Mouse (Mus musculus): ENCODE data around the gene Psen2. TPM values are rescaled to one million over a fixed set of nuclear protein-coding genes. Genes with fewer than 3 reads are reported as not detected.

The Psen2 gene
- 20.6 TPM for polyA plus RNA-seq (2021)

DNA sequence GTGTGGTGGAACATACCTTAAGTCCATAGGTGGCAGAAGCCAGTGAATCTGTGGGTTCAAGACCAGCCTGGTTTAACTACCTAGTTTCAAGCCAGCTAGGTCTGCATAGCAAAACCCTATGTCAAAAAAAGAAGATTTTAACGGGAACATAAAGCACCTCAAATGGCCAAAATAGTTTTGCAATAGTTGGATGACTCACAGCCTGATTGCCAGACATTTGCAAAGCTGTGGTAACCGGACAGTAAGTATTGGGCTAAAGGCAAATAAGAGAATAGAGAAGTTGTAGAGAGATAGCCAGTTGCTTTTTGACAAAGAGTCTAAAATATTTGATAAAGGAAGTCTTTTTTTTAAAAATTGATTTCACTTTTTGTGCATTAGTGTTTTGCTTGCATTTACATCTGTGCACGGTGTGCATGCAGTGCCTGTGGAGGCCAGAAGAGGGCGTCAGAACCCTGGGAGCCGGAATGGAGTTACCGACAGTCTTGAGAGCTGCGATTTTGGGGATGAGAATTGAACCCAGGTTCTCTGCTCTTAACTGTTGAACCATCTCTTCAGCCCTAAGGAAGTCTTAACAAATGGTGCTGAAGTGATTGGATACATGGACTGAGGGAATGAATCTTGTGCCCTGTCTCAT is at the start of gene Psen2:
Psen2 (minus strand) TSS at position 75 of the 634 bp plus-strand sequence.
- peak; percentile 79 for TF ChIP-seq CTCF (IDR thresholded peaks at IDR 0.05)
- POLR2A ChIA-PET = interaction anchor here (0.7 kb wide), 1 partner anchor 465 kb away, joined by 3 read pairs; no protein-coding TSS in a partner anchor
- no peaks in the 10 kb centered on the region for H3K27me3 ChIP-seq
- in situ Hi-C loops (cut with MboI; ENCODE audit: low pct_unique_long_range_greater_than_20kb) = no loop called here
- ATAC-seq (no peak), DNase-seq (ENCODE audit: low read depth, low spot score) (no peak)
- CTCF ChIA-PET = interaction anchor here (0.9 to 2.4 kb wide), 4 partner anchors 26 to 171 kb away, joined by 3 to 8 read pairs (median 4); no protein-coding TSS in a partner anchor

DNA sequence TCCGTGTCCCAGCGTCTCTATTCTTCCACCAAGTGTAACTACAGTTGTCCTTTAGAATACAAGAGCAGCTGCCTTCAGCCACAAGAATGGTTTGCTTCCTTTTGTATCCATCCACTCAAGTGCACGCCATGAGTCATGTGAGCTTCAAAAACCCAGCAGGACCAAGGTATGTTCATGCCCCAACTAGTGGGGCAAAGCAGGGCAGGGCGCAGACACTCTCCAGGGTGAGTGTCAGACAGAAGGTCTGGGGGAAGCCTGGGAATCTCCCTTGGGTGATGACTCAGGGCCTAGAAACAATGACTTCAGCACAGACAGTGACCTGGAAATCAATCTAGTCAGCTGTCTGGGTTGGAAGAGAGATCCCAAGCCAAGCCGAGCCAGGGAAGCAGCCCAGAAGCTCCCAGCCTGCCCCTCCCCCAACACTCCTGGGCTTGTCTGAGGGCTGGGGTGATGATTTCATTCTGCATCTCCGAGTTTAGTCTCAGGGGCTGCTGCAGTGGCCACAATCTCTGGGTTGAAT is 49.6 kb upstream of the Psen2 start:
- in situ Hi-C loops (cut with MboI; ENCODE audit: low pct_unique_long_range_greater_than_20kb) = no loop called here
- CTCF ChIA-PET = interaction anchor here (1.9 kb wide), 1 partner anchor 16 kb away, joined by 7 read pairs; no protein-coding TSS in a partner anchor

DNA sequence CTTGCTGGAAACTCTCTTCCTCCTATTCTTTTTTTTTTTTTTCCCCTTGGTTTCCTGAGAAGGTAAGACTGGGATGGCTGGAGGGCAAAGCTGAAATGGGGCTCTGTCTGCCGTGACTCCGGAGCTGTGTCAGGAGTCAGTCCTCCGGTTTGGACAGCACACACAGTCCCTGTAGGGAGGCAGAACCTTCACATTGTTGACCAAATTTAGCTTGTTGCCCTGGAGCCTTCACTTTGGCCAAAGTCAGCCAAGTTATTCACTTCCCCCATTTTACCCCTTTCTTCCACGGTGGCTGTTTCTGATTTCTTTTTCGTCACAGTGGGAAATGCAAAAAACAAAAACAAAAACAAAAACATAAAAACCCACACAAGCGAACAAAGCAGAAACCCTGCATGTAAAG is 49.0 kb upstream of the Psen2 start:
- CTCF ChIA-PET = interaction anchor here (1.9 kb wide), 1 partner anchor 17 kb away, joined by 7 read pairs; no protein-coding TSS in a partner anchor
- TF ChIP-seq CTCF (IDR thresholded peaks at IDR 0.05) = no peak
- no peak for ATAC-seq
- no peak for DNase-seq (ENCODE audit: low read depth, low spot score)
- H3K27me3 ChIP-seq = no peaks in the 10 kb centered on the region
- in situ Hi-C loops (cut with MboI; ENCODE audit: low pct_unique_long_range_greater_than_20kb) = no loop called here
- POLR2A ChIA-PET = no interaction called here

More for the DNA sequence above, 49.6 kb upstream of the Psen2 start:
- DNase-seq (ENCODE audit: low read depth, low spot score) = peak; percentile 93
- ATAC-seq = peak; percentile 91
- POLR2A ChIA-PET = no interaction called here
- no peaks in the 10 kb centered on the region for H3K27me3 ChIP-seq
- TF ChIP-seq CTCF (IDR thresholded peaks at IDR 0.05) = no peak

GRCm38 (mm10) chr1:180308897-180309296 is 45.7 kb upstream of the Psen2 start:
- no peak for ATAC-seq
- no peak for DNase-seq (ENCODE audit: low read depth, low spot score)
- CTCF ChIA-PET = interaction anchor here (1.6 to 2.2 kb wide), 2 partner anchors 11 to 41 kb away, joined by 4 to 6 read pairs; no protein-coding TSS in a partner anchor
- H3K27me3 ChIP-seq = no peaks in the 10 kb centered on the region
- in situ Hi-C loops (cut with MboI; ENCODE audit: low pct_unique_long_range_greater_than_20kb) = no loop called here
- TF ChIP-seq CTCF (IDR thresholded peaks at IDR 0.05) = no peak
- POLR2A ChIA-PET = no interaction called here

DNA sequence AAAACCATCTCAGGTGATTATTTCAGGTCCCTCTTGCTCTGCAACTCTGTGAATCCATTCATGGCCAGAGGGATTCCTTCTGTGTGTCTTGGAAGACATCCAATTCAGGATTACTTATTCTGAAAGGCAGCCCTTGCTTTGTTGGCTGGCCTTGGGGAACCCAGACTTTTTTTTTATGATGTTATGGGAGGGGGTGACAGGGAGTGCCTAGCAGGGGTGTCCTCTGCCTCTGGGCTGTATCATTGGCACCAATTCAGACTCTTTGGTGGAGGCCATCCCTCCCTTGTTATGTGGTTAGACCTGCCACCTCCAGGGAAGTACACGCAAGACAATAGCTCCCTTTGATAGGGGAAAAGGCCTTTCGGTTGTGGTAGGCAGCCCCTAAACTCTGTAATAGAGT is 44.4 kb upstream of the Psen2 start:
- DNase-seq (ENCODE audit: low read depth, low spot score) (peak; percentile 71), ATAC-seq (no peak)
- TF ChIP-seq CTCF (IDR thresholded peaks at IDR 0.05) = no peak
- CTCF ChIA-PET = interaction anchor here (1.0 to 2.2 kb wide), 3 partner anchors 10 to 39 kb away, joined by 3 to 6 read pairs (median 4); no protein-coding TSS in a partner anchor
- POLR2A ChIA-PET = no interaction called here
- in situ Hi-C loops (cut with MboI; ENCODE audit: low pct_unique_long_range_greater_than_20kb) = no loop called here
- H3K27me3 ChIP-seq = no peaks in the 10 kb centered on the region

GRCm38 (mm10) chr1:180306889-180307288 is 43.7 kb upstream of the Psen2 start:
- DNase-seq (ENCODE audit: low read depth, low spot score) = no peak
- CTCF ChIA-PET = interaction anchor here (1.0 to 2.2 kb wide), 4 partner anchors 22 to 111 kb away, joined by 3 to 6 read pairs (median 3); no protein-coding TSS in a partner anchor
- H3K27me3 ChIP-seq = no peaks in the 10 kb centered on the region
- POLR2A ChIA-PET = interaction anchor here (0.9 kb wide), 1 partner anchor 24 kb away, joined by 3 read pairs; no protein-coding TSS in a partner anchor
- ATAC-seq = no peak
- in situ Hi-C loops (cut with MboI; ENCODE audit: low pct_unique_long_range_greater_than_20kb) = no loop called here
- TF ChIP-seq CTCF (IDR thresholded peaks at IDR 0.05) = no peak

- no peak for TF ChIP-seq CTCF (IDR thresholded peaks at IDR 0.05)
- in situ Hi-C loops (cut with MboI; ENCODE audit: low pct_unique_long_range_greater_than_20kb) = no loop called here
- ChIA-PET POLR2A (interaction anchor here (0.6 kb wide), 1 partner anchor 26 kb away, joined by 5 read pairs; no protein-coding TSS in a partner anchor), CTCF (interaction anchor here (1.4 kb wide), 1 partner anchor 35 kb away, joined by 3 read pairs; no protein-coding TSS in a partner anchor)
- DNase-seq (ENCODE audit: low read depth, low spot score) (no peak), ATAC-seq (no peak)
- H3K27me3 ChIP-seq = no peaks in the 10 kb centered on the region
Measured at GRCm38 (mm10) chr1:180303600-180303999, 40.4 kb upstream of the Psen2 start.

- in situ Hi-C loops (cut with MboI; ENCODE audit: low pct_unique_long_range_greater_than_20kb) = no loop called here
- DNase-seq (ENCODE audit: low read depth, low spot score) (no peak), ATAC-seq (no peak)
- TF ChIP-seq CTCF (IDR thresholded peaks at IDR 0.05) = no peak
- H3K27me3 ChIP-seq = no peaks in the 10 kb centered on the region
- ChIA-PET POLR2A (interaction anchor here (0.6 kb wide), 1 partner anchor 27 kb away, joined by 5 read pairs; no protein-coding TSS in a partner anchor), CTCF (no interaction called here)
Measured at GRCm38 (mm10) chr1:180302253-180303120, 39.2 kb upstream of the Psen2 start.

- no peak for TF ChIP-seq CTCF (IDR thresholded peaks at IDR 0.05)
- ATAC-seq (no peak), DNase-seq (ENCODE audit: low read depth, low spot score) (no peak)
- ChIA-PET POLR2A (no interaction called here), CTCF (interaction anchor here (1.2 kb wide), 1 partner anchor 13 kb away, joined by 3 read pairs; no protein-coding TSS in a partner anchor)
- no peaks in the 10 kb centered on the region for H3K27me3 ChIP-seq
- in situ Hi-C loops (cut with MboI; ENCODE audit: low pct_unique_long_range_greater_than_20kb) = no loop called here
Measured at GRCm38 (mm10) chr1:180300997-180301396, 37.8 kb upstream of the Psen2 start.

DNA sequence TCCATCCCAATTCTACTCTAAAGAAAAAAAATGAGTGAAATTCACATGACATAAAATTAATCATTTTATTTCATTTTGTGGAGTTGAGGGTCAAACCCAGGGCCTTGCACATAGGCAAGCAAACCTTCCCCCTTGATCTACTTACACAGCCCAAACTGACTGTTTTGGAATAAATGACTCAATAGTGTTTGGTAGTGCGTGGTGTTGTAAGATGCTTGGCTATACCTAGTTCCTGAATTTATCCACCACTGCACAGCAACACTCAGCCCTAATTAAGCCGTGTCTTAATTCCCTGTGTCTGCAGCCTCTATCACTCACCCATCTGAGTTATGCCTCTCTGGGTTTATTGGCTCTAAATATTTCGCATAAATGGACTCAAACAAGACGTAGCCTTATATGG is 37.1 kb upstream of the Psen2 start:
- DNase-seq (ENCODE audit: low read depth, low spot score) (no peak), ATAC-seq (no peak)
- no peaks in the 10 kb centered on the region for H3K27me3 ChIP-seq
- in situ Hi-C loops (cut with MboI; ENCODE audit: low pct_unique_long_range_greater_than_20kb) = no loop called here
- POLR2A ChIA-PET = no interaction called here
- no peak for TF ChIP-seq CTCF (IDR thresholded peaks at IDR 0.05)
- CTCF ChIA-PET = no interaction called here

All from Patski (cell line).